Mouse (Mus musculus): ENCODE results near the gene Defb43.
A peak's percentile ranks its signal among the peaks of the same experiment; 100 is the strongest.

Gene Defb43

GRCm38 (mm10) chr14:63011471-63011870 is at the start of gene Defb43:
Gene Defb43 (plus strand): TSS chr14:63011771.
- no peak for DNase-seq (ENCODE audit: low read depth, low spot score)

DNA sequence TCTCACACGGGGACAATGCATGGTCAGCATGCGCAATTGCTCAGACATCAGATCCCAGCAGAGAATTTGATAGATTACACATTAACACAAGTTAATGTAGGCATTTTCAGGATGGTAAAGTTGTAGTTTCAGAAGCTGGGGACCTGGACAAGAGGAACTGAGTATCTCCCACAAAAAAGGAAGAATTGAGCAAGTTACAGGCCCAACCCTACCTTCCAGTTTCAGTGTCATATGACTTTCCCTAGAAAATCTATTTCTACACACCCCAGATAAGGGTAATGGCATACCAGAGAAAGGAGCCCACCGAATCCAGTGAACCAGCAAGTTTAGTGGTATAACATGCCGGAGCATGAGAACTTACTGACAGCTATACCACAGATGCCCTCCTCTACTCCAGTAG is 47.9 kb upstream of the Defb43 start:
- no peak for DNase-seq (ENCODE audit: low read depth, low spot score)

GRCm38 (mm10) chr14:62965342-62965741 is 46.2 kb upstream of the Defb43 start:
- DNase-seq (ENCODE audit: low read depth, low spot score) = no peak

- no peak for DNase-seq (ENCODE audit: low read depth, low spot score)
Observed at GRCm38 (mm10) chr14:62965811-62966520, 45.6 kb upstream of the Defb43 start.

DNA sequence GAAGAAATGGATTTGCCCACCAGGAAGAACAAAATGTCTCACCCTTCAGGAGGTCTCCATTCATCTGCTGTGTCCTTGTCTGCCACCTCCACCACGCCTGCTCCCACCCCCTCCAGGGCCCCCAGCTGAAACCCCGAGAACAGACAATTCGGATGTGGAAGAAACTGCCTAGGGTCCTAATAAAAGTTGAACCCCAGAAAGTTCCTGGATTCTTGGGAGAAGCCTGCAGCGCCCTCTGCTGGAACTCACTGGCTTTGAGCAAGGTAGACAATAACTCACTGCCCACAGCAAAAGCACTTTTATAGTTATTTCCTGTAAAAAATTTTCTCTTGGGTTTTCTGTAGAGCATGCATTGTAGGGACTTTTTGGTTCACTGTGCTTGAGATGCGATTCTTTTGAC is 36.5 kb upstream of the Defb43 start:
- no peak for DNase-seq (ENCODE audit: low read depth, low spot score)

GRCm38 (mm10) chr14:62979815-62980214 is 31.8 kb upstream of the Defb43 start:
- no peak for DNase-seq (ENCODE audit: low read depth, low spot score)

DNA sequence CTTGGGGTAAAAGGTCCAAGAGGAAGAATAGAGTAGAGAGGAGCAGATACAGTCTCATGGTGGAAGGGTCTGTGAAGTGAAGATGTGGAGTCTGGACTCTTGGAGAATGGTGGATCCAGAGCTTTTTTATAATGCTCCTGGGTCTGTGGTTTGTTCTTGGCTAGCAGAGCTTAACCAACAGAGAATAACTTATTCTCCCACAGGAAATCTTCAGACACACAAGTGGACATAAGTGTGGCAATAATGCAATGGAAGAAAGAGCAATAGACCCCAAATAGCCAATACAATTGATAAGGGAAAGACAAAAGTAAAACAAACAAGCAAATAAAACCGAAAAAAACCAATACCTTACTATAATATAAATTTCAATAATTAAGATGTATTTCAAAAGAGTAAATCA is 27.2 kb upstream of the Defb43 start, which contains the start of gene Defb48:
Gene Defb48, minus strand, starts transcription at position 101 of the 400 bp plus-strand sequence.
- no peak for DNase-seq (ENCODE audit: low read depth, low spot score)

DNA sequence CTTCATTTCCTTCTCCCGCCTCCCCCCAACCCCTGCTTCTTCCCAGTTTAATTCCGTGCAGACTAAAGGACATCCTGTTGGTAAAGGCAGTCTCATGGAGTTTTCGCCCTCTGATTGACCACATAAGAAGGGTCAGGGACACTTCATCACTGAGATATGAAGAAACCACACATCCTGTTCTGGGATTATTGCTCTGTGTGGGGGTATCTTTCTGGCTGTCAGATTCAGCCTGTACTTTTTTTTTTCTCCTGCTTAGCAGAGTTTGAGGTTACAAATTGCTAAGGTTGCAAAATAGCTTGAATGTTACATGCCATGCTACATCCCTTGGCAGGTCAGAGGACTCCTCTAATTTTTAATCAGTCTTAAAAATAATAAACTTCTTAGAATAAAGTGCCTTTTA is 20.3 kb upstream of the Defb43 start:
- DNase-seq (ENCODE audit: low read depth, low spot score) = no peak

- DNase-seq (ENCODE audit: low read depth, low spot score) = no peak
Observed at GRCm38 (mm10) chr14:62991849-62992510, 19.6 kb upstream of the Defb43 start.

DNA sequence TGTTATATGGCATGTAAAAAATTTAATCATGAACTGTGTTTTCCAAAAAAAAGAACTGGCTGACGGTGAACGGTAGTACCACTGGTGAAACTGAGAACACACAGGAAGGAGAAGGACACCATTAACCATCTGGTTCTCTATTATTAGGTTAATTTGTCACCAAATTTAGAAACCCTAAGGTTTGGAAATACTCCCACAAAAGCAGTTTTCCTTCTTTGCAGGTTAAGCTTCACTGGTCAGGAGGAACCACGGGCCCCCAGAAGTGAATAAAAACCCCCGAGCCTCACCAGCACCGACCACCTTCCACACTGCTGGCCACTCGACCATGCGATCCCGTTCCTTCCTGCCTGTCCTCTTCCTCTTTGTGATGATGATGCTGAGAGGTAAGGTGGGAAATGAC is 13.8 kb upstream of the Defb43 start, which contains the start of gene Defb47:
Gene Defb47, plus strand, starts transcription at position 301 of the 400 bp plus-strand sequence.
- no peak for DNase-seq (ENCODE audit: low read depth, low spot score)

- DNase-seq (ENCODE audit: low read depth, low spot score) = no peak
Observed at GRCm38 (mm10) chr14:62998977-62999376, 12.6 kb upstream of the Defb43 start.

DNA sequence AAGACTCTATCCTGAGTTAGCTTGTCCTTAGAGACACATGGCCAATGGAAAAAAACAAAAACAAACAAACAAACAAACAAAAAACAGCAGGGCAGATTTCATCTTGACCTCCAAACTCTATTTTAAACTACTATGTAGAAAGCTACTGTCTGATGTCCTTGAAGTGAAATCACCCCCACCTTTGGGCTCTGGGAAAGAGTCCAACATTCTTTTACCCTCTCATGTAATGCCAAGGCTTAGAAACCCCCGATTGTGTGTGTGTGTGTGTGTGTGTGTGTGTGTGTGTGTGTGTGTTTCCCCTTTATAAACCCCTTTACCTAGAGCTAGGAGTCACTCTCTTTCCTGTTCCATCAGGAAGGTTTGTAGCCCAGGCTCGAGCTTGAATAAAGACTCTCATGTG is 9.0 kb upstream of the Defb43 start:
- no peak for DNase-seq (ENCODE audit: low read depth, low spot score)

DNA sequence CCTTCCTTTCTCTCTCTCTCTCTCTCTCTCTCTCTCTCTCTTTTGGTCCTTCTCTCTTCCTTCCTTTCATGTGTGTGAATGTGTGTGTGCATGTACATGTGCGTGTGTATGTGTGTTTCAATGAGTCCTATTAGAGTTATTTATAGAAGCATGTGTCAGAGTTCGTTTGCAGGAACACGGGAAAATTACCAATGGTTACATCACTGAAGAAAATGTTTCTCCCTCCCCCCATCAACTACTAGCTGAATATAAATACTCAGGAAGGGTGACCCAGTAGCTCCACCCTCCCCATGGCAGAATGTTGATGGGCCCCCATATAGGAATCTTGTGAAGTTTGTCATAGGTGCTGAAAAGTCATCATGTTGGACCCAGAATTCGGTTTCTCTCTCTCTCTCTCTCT is 1.5 kb downstream of the Defb43 start:
- no peak for DNase-seq (ENCODE audit: low read depth, low spot score)

DNA sequence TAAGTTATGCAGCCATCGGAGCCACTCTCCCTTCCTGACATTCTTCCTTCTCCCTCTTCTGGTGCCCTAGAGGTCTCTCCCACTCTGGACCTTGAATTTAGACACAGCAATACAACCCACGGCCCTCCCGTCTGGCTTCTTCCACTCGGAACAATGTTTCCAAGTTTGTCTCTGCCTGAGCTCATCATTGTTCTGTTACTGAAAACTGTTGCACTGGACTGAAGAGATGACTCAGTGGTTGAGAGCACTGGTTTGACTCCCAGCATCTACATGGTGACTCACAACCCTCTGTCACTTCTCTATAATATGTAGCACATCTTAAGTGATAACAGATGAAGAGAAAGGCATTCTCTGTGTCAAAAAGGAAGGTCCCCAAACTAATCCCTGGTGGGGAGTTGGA is 3.1 kb downstream of the Defb43 start:
- no peak for DNase-seq (ENCODE audit: low read depth, low spot score)

GRCm38 (mm10) chr14:63020524-63021156 is 9.1 kb downstream of the Defb43 start:
- DNase-seq (ENCODE audit: low read depth, low spot score) = no peak

DNA sequence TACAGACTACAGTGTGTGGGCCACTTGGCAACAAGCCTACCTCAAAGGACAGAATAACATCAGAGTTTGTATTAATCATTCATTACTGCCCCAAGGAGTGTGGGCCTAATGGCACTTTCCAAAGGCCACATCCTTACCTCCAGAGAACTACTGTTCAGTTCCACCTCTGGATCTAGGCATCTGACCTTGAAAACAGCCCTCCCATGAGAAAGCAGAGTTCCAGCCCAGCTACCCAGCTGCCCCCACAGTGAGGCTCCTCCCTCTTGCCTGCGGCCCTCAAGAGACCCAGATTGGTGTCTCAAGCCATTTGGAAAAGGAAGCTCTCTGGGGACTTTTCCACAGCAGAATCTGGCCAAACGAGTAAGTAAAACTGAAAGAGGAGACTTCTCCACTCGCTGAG is 35.1 kb downstream of the Defb43 start, which contains the start of gene Defb42:
Gene Defb42, plus strand, starts transcription at position 301 of the 400 bp plus-strand sequence.
- DNase-seq (ENCODE audit: low read depth, low spot score) = no peak

DNA sequence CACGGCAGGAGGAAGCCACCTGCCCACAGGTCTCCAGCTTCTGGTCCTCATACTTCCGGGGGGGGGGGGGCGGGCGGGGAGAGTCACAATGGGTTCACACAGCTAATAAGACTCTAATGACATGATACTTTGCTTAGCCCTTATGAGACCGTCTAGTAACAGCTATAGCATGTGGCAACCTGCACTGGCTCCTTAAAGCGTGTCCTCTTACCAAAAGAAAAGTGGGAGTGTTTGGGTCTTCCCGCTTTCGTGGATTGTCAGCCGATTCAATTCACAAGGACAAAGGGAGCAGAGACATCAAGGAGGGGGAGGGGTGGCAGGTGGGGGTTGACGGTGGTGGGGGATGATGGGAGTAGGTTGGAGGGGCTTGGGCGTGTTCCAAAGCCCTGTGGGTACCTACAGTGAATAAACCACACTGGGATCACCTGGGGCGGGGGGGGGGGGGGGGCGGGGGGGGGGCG is 38.4 kb downstream of the Defb43 start, which contains the start of gene Defb30:
Gene Defb30, minus strand, starts transcription at position 51 of the 461 bp plus-strand sequence.
- no peak for DNase-seq (ENCODE audit: low read depth, low spot score)

- no peak for DNase-seq (ENCODE audit: low read depth, low spot score)
Observed at GRCm38 (mm10) chr14:63050769-63051168, 39.2 kb downstream of the Defb43 start.

GRCm38 (mm10) chr14:63054729-63055128 is 43.2 kb downstream of the Defb43 start:
- DNase-seq (ENCODE audit: low read depth, low spot score) = peak; percentile 28

DNA sequence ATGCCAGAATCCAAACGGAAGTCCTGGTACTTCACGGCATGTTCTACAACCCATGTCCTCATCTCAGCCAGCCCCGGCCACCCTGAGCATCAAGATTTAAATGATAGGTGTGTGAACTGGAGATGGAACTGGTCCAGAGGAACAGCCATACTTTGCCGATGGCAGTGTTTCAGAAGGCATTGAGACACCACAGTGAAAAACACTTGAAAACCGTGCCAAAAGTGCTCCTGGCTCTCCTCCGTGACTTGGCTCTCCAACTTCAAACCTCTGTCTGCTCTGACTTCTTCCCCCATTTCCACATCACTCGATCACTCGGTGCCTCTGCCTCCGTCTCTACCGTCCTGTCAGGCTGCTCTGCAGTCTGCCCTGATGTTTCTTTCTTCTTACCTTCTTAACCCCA is 48.8 kb downstream of the Defb43 start:
- DNase-seq (ENCODE audit: low read depth, low spot score) = no peak

GRCm38 (mm10) chr14:63062184-63062583 is 50.6 kb downstream of the Defb43 start:
- no peak for DNase-seq (ENCODE audit: low read depth, low spot score)

DNA sequence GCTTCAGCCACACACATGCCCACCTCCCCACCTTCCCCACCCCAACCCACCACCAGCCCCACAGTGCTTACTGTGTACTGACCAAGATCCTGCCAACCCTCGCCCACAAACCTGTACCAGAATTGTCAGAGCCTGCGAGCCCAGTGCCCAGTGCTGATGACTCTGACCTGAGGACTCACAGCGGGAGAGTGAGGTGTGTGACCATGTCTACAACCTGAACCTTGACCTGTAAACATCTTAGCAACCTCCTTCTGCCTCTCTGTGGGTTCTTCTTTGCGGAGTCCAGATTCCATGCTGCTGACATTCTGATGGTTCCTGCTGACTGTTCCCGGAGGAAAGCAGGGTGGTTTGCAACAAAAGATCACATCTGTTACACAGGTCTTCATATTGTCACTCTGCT is 53.8 kb downstream of the Defb43 start:
- DNase-seq (ENCODE audit: low read depth, low spot score) = no peak

Data from brain, embryonic 18.5 days (tissue).